Mouse (Mus musculus) embryonic fibroblast, embryonic 13.5 days (primary cell): ENCODE data around the gene Dph7. TPM values are rescaled to one million over a fixed set of nuclear protein-coding genes. Genes with fewer than 3 reads are reported as not detected.
"Not testable (repeated sequence)": the region's sequence is repeated elsewhere in the genome, so short reads cannot be mapped to it uniquely, and the experiment has no call there.

ENCODE experiments used
- H3K27ac ChIP-seq: 2 replicates; pipeline ENCODE4 v1.5.1; 2012; ENCODE audit warnings: low read length, control low read depth, inconsistent platforms; ENCODE audit not compliant: insufficient read depth
- H3K4me1 ChIP-seq: 2 replicates; pipeline ENCODE4 v1.6.1; 2011; ENCODE audit warnings: low read length; ENCODE audit not compliant: control insufficient read depth, insufficient read depth
- H3K4me3 ChIP-seq: 2 replicates; pipeline ENCODE4 v1.5.1; 2011; ENCODE audit warnings: mild to moderate bottlenecking, control low read depth, low read length; ENCODE audit not compliant: insufficient read depth
- CTCF ChIP-seq: IDR thresholded peaks from 2 replicates; pipeline ENCODE4 v1.5.1; 2011; ENCODE audit warnings: mild to moderate bottlenecking, control low read depth, low read length, moderate library complexity, borderline replicate concordance; ENCODE audit not compliant: insufficient read depth
- POLR2A ChIP-seq: IDR thresholded peaks from 2 replicates; pipeline ENCODE4 v1.6.1; 2011; ENCODE audit warnings: low read depth, mild to moderate bottlenecking, control low read depth, low read length, moderate library complexity
- polyA plus RNA-seq: library from polyadenylated mRNA; stranded (reverse); fragments of >200 nt; gene quantifications from 2 replicates; pipeline ENCODE4 v1.2.4, GENCODE M21; 2011; ENCODE audit warnings: low read depth; ENCODE audit not compliant: missing spikeins, insufficient read length

The Dph7 gene
- polyA plus RNA-seq, 1 experiment = 14.8 TPM

GRCm38 (mm10) chr2:24927810-24928479 lies 34.3 kb upstream of the Dph7 start:
- H3K4me1 ChIP-seq = no peaks in the 10 kb centered on the region
- H3K27ac ChIP-seq = no peak overlapping the region
- no peak overlapping the region for H3K4me3 ChIP-seq
- TF ChIP-seq CTCF = no peak
- no peak for TF ChIP-seq POLR2A

- TF ChIP-seq POLR2A = no peak
- TF ChIP-seq CTCF = no peak
- H3K27ac ChIP-seq = no peak overlapping the region
These were observed 33.1 kb upstream of the Dph7 start for GRCm38 (mm10) chr2:24929119-24929518.

GRCm38 (mm10) chr2:24929593-24929992 lies 32.6 kb upstream of the Dph7 start:
- Histone ChIP-seq H3K27ac (no peak overlapping the region), H3K4me3 (no peak overlapping the region), H3K4me1 (no peaks in the 10 kb centered on the region)
- TF ChIP-seq CTCF = no peak
- no peak for TF ChIP-seq POLR2A

More at GRCm38 (mm10) chr2:24929119-24929518, 33.1 kb upstream of the Dph7 start:
- Histone ChIP-seq H3K4me1 (no peaks in the 10 kb centered on the region), H3K4me3 (no peak overlapping the region)

- no peak for TF ChIP-seq POLR2A
- no peak for TF ChIP-seq CTCF
- Histone ChIP-seq H3K4me1 (no peaks in the 10 kb centered on the region), H3K27ac (no peak overlapping the region), H3K4me3 (peak overlapping the region; percentile 74)
These were observed 27.7 kb upstream of the Dph7 start for GRCm38 (mm10) chr2:24934441-24934963.

- TF ChIP-seq POLR2A (peak; percentile 83), CTCF (peak; percentile 36; the same call in 1 of the 2 replicates)
- no peak within 1 kb of the TSS for H3K27ac ChIP-seq
- peak within 1 kb of the TSS; percentile 74 for H3K4me3 ChIP-seq
- no peaks in the 10 kb centered on the region for H3K4me1 ChIP-seq
These were observed 27.0 kb upstream of the Dph7 start, which contains the start of gene Arrdc1 for GRCm38 (mm10) chr2:24935057-24935796. Gene Arrdc1 (minus strand): TSS chr2:24935252.

- no peak overlapping the region for H3K27ac ChIP-seq
- no peak for TF ChIP-seq CTCF
- no peak for TF ChIP-seq POLR2A
- no peak overlapping the region for H3K4me3 ChIP-seq
- no peaks in the 10 kb centered on the region for H3K4me1 ChIP-seq
These were observed 20.1 kb upstream of the Dph7 start for GRCm38 (mm10) chr2:24942092-24942491.

- not testable (repeated sequence) for H3K4me3 ChIP-seq, H3K27ac ChIP-seq, H3K4me1 ChIP-seq
These were observed 17.9 kb upstream of the Dph7 start for GRCm38 (mm10) chr2:24944304-24944703.

- TF ChIP-seq POLR2A (peak; percentile 63), CTCF (no peak)
- Histone ChIP-seq H3K27ac (no peak within 1 kb of the TSS), H3K4me1 (no peaks in the 10 kb centered on the region), H3K4me3 (peak within 1 kb of the TSS; percentile 85)
These were observed 12.6 kb upstream of the Dph7 start, which contains the start of gene Zmynd19 for GRCm38 (mm10) chr2:24949421-24950188. Gene Zmynd19 (plus strand): TSS chr2:24949792.

- no peaks in the 10 kb centered on the region for H3K4me1 ChIP-seq
- peak overlapping the region; percentile 85 for H3K4me3 ChIP-seq
- no peak overlapping the region for H3K27ac ChIP-seq
- TF ChIP-seq CTCF (no peak), POLR2A (no peak)
These were observed 12.0 kb upstream of the Dph7 start for GRCm38 (mm10) chr2:24950189-24950535.

- no peak overlapping the region for H3K4me3 ChIP-seq
- TF ChIP-seq POLR2A (no peak), CTCF (no peak)
- no peaks in the 10 kb centered on the region for H3K4me1 ChIP-seq
- H3K27ac ChIP-seq = no peak overlapping the region
These were observed 9.6 kb upstream of the Dph7 start for GRCm38 (mm10) chr2:24952537-24953055.
